Comparison of ENCODE assay signal across 8 mouse cellular contexts in the genomic region with DNA sequence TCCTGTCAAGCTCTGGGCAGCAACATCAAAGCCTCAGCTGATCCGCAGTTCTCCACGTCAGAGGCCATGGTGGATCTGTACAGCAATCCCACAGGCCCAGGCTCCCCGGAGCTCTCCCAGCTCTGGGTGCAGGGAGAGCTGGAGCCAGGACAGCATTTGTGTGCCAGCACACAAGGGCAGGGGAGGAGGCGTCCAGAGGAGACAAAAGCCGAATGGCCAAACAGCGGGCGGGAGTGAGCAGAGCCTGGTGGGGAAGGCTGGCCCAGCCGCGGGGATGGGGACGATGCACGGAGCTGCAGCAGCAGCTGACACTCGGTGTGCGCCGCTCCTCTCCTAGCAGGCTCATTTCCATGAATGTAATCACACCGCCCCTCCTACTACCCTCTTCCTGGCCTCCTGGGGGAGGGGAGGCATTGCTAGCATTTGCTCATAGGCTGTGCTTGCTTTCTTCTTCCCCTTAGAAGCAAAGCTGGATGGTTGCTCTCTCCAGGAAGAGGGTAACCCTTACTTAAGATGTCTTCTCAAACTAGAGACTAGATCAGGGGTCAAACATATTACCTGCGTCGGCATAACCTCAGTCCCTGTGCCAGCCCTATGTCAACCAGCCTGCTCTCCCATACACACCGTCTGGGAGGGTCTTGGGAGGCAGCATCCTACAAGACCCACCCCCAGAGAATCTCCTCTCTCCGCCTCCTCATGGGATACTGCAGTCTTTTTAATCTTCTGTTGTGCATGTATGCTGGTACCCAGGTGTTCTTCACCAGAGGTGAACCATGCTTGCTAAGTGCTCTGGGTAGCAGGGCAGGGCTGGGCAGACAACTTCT. TPM values are rescaled to one million over a fixed set of nuclear protein-coding genes. Genes with fewer than 3 reads are reported as not detected.
DNase-seq lines count a peak whose midpoint lies in the region; ATAC-seq and TF ChIP-seq lines count a peak whose summit lies in the region.

No protein-coding gene starts in this region.

- H3K27me3 ChIP-seq in ES-Bruce4 (ENCODE audit: control insufficient read depth, insufficient read depth, low read length, poor library complexity, severe bottlenecking): no peaks in the 10 kb centered on the region
- no peaks in the 10 kb centered on the region for H3K27me3 ChIP-seq in forebrain, embryonic 16.5 days (replicated peaks; ENCODE audit: control insufficient read depth, insufficient read depth, low read length)
- H3K27me3 ChIP-seq in liver, embryonic 13.5 days: no peaks in the 10 kb centered on the region
- H3K27me3 ChIP-seq in neural tube, embryonic 12.5 days (replicated peaks): no peaks in the 10 kb centered on the region

- intact Hi-C loops in heart, postnatal 10 days (cut with DNase I): no loop called here

- peak overlapping the region; percentile 59 for H3K4me3 ChIP-seq in ES-Bruce4 (ENCODE audit: low read depth, low read length)
- peak overlapping the region; percentile 31 for H3K4me3 ChIP-seq in brown adipose tissue, adult 24 weeks (ENCODE audit: insufficient read depth, low read depth, low read length)
- H3K4me3 ChIP-seq in forebrain, embryonic 16.5 days (replicated peaks; ENCODE audit: low read length): peak overlapping the region; percentile 63
- H3K4me3 ChIP-seq in liver, embryonic 13.5 days (replicated peaks): peak overlapping the region; percentile 30
- peak overlapping the region; percentile 44 for H3K4me3 ChIP-seq in neural tube, embryonic 12.5 days

- no peak for TF ChIP-seq POLR2A in ES-Bruce4 (IDR thresholded peaks at IDR 0.05; ENCODE audit: insufficient read depth, low read length)

- no peaks in the 10 kb centered on the region for H3K9me3 ChIP-seq in ES-Bruce4 (replicated peaks; ENCODE audit: control insufficient read depth, insufficient read depth, low read length, poor library complexity, severe bottlenecking)
- no peaks in the 10 kb centered on the region for H3K9me3 ChIP-seq in forebrain, embryonic 16.5 days (ENCODE audit: control insufficient read depth, low read length)
- no peaks in the 10 kb centered on the region for H3K9me3 ChIP-seq in liver, embryonic 13.5 days (replicated peaks)
- H3K9me3 ChIP-seq in neural tube, embryonic 12.5 days: no peaks in the 10 kb centered on the region

- DNase-seq in heart, postnatal 10 days: peak; percentile 79 to 83
- peak; percentile 77 to 82 for DNase-seq in kidney, postnatal 4 days
- DNase-seq in liver, embryonic 13.5 days: no peak
- DNase-seq in thymus, postnatal 14 days: peak; percentile 65

- H3K27ac ChIP-seq in ES-Bruce4 (ENCODE audit: insufficient read depth, low read length): no peak overlapping the region
- H3K27ac ChIP-seq in brown adipose tissue, adult 24 weeks (replicated peaks; ENCODE audit: low read depth, low read length): peak overlapping the region; percentile 49; the same call in 1 of the 2 replicates
- H3K27ac ChIP-seq in forebrain, embryonic 16.5 days (ENCODE audit: low read length): peak overlapping the region; percentile 96
- peak overlapping the region; percentile 43 for H3K27ac ChIP-seq in liver, embryonic 13.5 days
- peak overlapping the region; percentile 83 for H3K27ac ChIP-seq in neural tube, embryonic 12.5 days

- H3K4me1 ChIP-seq in ES-Bruce4 (ENCODE audit: control insufficient read depth, insufficient read depth, low read length): no peaks in the 10 kb centered on the region
- peaks cover 85% of the 10 kb centered on the region for H3K4me1 ChIP-seq in brown adipose tissue, adult 24 weeks (ENCODE audit: control insufficient read depth, insufficient read depth, insufficient read length, low read length)
- peaks cover 59% of the 10 kb centered on the region for H3K4me1 ChIP-seq in forebrain, embryonic 16.5 days (replicated peaks; ENCODE audit: control insufficient read depth, insufficient read depth, low read length)
- peaks cover 55% of the 10 kb centered on the region for H3K4me1 ChIP-seq in liver, embryonic 13.5 days (replicated peaks)
- peaks cover 67% of the 10 kb centered on the region for H3K4me1 ChIP-seq in neural tube, embryonic 12.5 days

- TF ChIP-seq CTCF in ES-Bruce4 (IDR thresholded peaks at IDR 0.05; ENCODE audit: low read depth, low read length): no peak

- TF ChIP-seq EP300 in ES-Bruce4 (IDR thresholded peaks at IDR 0.05; ENCODE audit: insufficient read depth, low read depth, low read length): 0 out of 2 replicates have a peak, but pooled peaks have one; percentile 17

- H3K4me2 ChIP-seq in forebrain, embryonic 16.5 days (ENCODE audit: low read length): peak overlapping the region; percentile 63
- peak overlapping the region; percentile 57 for H3K4me2 ChIP-seq in liver, embryonic 13.5 days
- peak overlapping the region; percentile 68 for H3K4me2 ChIP-seq in neural tube, embryonic 12.5 days (replicated peaks)

- 4% methylated on average over 19 of the region's 19 CpGs for WGBS in forebrain, embryonic 16.5 days
- WGBS in liver, embryonic 13.5 days (ENCODE audit: insufficient replicate concordance): 10% methylated on average over 19 of the region's 19 CpGs
- WGBS in neural tube, embryonic 12.5 days: 3% methylated on average over 19 of the region's 19 CpGs

- ATAC-seq in forebrain, embryonic 16.5 days: peak; percentile 92
- peak; percentile 48 for ATAC-seq in liver, embryonic 13.5 days (ENCODE audit: low read depth)
- peak; percentile 92 for ATAC-seq in neural tube, embryonic 12.5 days (ENCODE audit: low FRiP score, low read depth)

- H3K9ac ChIP-seq in ES-Bruce4 (ENCODE audit: low read depth, poor library complexity, severe bottlenecking): peak overlapping the region; percentile 42; the same call in 1 of the 2 replicates
- H3K9ac ChIP-seq in forebrain, embryonic 16.5 days (replicated peaks; ENCODE audit: low read depth, low read length): peak overlapping the region; percentile 89
- H3K9ac ChIP-seq in liver, embryonic 13.5 days: 0 out of 2 replicates have a peak overlapping the region, but pooled peaks have one; percentile 31
- H3K9ac ChIP-seq in neural tube, embryonic 12.5 days: peak overlapping the region; percentile 86

- no peaks in the 10 kb centered on the region for H3K36me3 ChIP-seq in ES-Bruce4 (ENCODE audit: control insufficient read depth, insufficient read depth, low read length, poor library complexity, severe bottlenecking)
- H3K36me3 ChIP-seq in forebrain, embryonic 16.5 days (ENCODE audit: control insufficient read depth, insufficient read depth): no peaks in the 10 kb centered on the region
- H3K36me3 ChIP-seq in liver, embryonic 13.5 days: no peaks in the 10 kb centered on the region
- H3K36me3 ChIP-seq in neural tube, embryonic 12.5 days: no peaks in the 10 kb centered on the region

RNA-seq across cellular contexts. Expression of gene Cyth1, which starts 45.8 kb away (rescaled TPM):
- polyA plus RNA-seq in ES-Bruce4 (2011; ENCODE audit: insufficient read depth, insufficient read length, low read depth, missing spikeins): 1.8 and 6.1 TPM in 2 replicates
- 37.2 and 41.9 TPM in 2 replicates for polyA plus RNA-seq in brown adipose tissue, adult 24 weeks (2012; ENCODE audit: insufficient read depth, insufficient read length, missing spikeins)
- 32.1 and 35.2 TPM in 2 replicates for polyA plus RNA-seq in forebrain, embryonic 16.5 days (2015; fragmentation: Nextera tagmentation; extraction: Ambion mirVana)
- total RNA-seq in heart, postnatal 10 days (2021): 10 to 100 TPM; 51.2 to 59.7 TPM
- 2.3 and 3.1 TPM in 2 replicates for polyA plus RNA-seq in liver, embryonic 13.5 days (2015; fragmentation: Nextera tagmentation; extraction: Ambion mirVana)
- polyA plus RNA-seq in neural tube, embryonic 12.5 days (2016; fragmentation: Nextera tagmentation; extraction: Ambion mirVana): 30.0 and 30.8 TPM in 2 replicates

Comparison
In these comparisons a context has a peak if more than half of its experiments do, and no peak if none do; other contexts are left out.
1. H3K9ac ChIP-seq: peak in every context shown above with its lines; median percentile 89 in forebrain, embryonic 16.5 days; 86 in neural tube, embryonic 12.5 days; 42 in ES-Bruce4; 31 in liver, embryonic 13.5 days.